Mouse (Mus musculus) liver, embryonic 15.5 days (tissue): ENCODE measurements around the gene Amph. TPM values are rescaled to one million over a fixed set of nuclear protein-coding genes. Genes with fewer than 3 reads are reported as not detected.
A peak's percentile ranks its signal among the peaks of the same experiment; 100 is the strongest.
"Not testable (repeated sequence)": the region's sequence is repeated elsewhere in the genome, so short reads cannot be mapped to it uniquely, and the experiment has no call there.

ENCODE experiments used
- ATAC-seq: fragments of 200-750 bp; cut with Nextera tagmentation; 2 replicates; pipeline ENCODE4 v1.8.0; 2017; ENCODE audit warnings: moderate number of reproducible peaks, mild to moderate bottlenecking, moderate library complexity; ENCODE audit not compliant: insufficient read depth
- H3K27ac ChIP-seq: fragments of 300-500 bp; sonication (generic); replicated peaks from 2 replicates; pipeline ENCODE4 v1.5.1; 2015; ENCODE audit warnings: mild to moderate bottlenecking, inconsistent platforms
- H3K27me3 ChIP-seq: fragments of 300-500 bp; sonication (generic); 2 replicates; pipeline ENCODE4 v1.6.1; 2015; ENCODE audit warnings: mild to moderate bottlenecking, inconsistent platforms
- H3K36me3 ChIP-seq: fragments of 300-500 bp; sonication (generic); replicated peaks from 2 replicates; pipeline ENCODE4 v1.6.1; 2015; ENCODE audit warnings: moderate library complexity, mild to moderate bottlenecking, inconsistent platforms
- H3K4me1 ChIP-seq: fragments of 300-500 bp; sonication (generic); replicated peaks from 2 replicates; pipeline ENCODE4 v1.6.1; 2015; ENCODE audit warnings: inconsistent platforms
- H3K4me2 ChIP-seq: fragments of 300-500 bp; sonication (generic); 2 replicates; pipeline ENCODE4 v1.6.1; 2015; ENCODE audit warnings: moderate library complexity, mild to moderate bottlenecking, inconsistent platforms
- H3K4me3 ChIP-seq: fragments of 300-500 bp; sonication (generic); replicated peaks from 2 replicates; pipeline ENCODE4 v1.5.1; 2015; ENCODE audit warnings: mild to moderate bottlenecking, inconsistent platforms
- H3K9ac ChIP-seq: fragments of 300-500 bp; sonication (generic); 2 replicates; pipeline ENCODE4 v1.6.1; 2015; ENCODE audit warnings: moderate library complexity, mild to moderate bottlenecking, inconsistent platforms
- H3K9me3 ChIP-seq: fragments of 300-500 bp; sonication (generic); replicated peaks from 2 replicates; pipeline ENCODE4 v1.6.1; 2016; ENCODE audit warnings: inconsistent platforms
- WGBS: fragments of 180-500 bp; shearing (Covaris S2); methylation state at CpG from one replicate; pipeline ENCODE4 v1.1.7; 2015; ENCODE audit warnings: mixed read lengths; ENCODE audit not compliant: insufficient replicate concordance; 5-methylcytosine and 5-hydroxymethylcytosine counted together
- polyA plus RNA-seq: library from polyadenylated mRNA; unstranded; fragments of >200 nt; fragmentation: Nextera tagmentation; extraction: Ambion mirVana; gene quantifications from 2 replicates; pipeline ENCODE4 v1.2.1, GENCODE M21; 2015

The Amph gene
- polyA plus RNA-seq, 1 experiment from 2014 or later, result 0.12 TPM

DNA sequence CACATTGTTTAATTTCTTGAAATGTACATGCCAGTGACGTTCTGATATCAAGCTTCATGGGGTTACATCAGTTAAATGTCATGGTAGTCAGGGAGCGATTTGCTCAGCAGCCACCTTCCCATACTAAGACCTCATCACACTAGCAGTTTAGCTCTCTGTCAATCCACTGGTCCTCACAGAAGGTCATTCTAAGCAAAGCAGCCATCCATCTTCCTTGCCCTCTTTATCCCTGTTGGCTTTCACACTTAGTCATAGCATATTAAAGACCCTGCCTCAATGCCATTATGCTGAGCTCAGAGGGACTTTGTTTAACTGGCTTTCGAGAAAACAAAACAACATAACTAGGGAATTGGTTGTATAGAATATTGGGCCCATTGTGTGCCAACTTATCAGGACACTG lies 161.3 kb downstream of the Amph start:
- Histone ChIP-seq H3K4me3 (no peak overlapping the region), H3K27ac (no peak overlapping the region), H3K9me3 (no peaks in the 10 kb centered on the region), H3K9ac (no peak overlapping the region), H3K27me3 (no peaks in the 10 kb centered on the region), H3K4me1 (peaks cover 19% of the 10 kb centered on the region), H3K36me3 (no peaks in the 10 kb centered on the region), H3K4me2 (no peak overlapping the region)
- 45% methylated on average over 3 of the region's 3 CpGs for WGBS
- ATAC-seq, result no peak

GRCm38 (mm10) chr13:19113034-19113922 lies 165.3 kb downstream of the Amph start:
- no peaks in the 10 kb centered on the region for H3K9me3 ChIP-seq
- peak overlapping the region; percentile 70 for H3K27ac ChIP-seq
- no peaks in the 10 kb centered on the region for H3K36me3 ChIP-seq
- peak overlapping the region; percentile 3; the same call in 1 of the 2 replicates for H3K4me2 ChIP-seq
- no peaks in the 10 kb centered on the region for H3K27me3 ChIP-seq
- ATAC-seq, result peak; percentile 90
- H3K4me3 ChIP-seq, result no peak overlapping the region
- peaks cover 22% of the 10 kb centered on the region for H3K4me1 ChIP-seq
- 59% methylated on average over 14 of the region's 14 CpGs for WGBS
- no peak overlapping the region for H3K9ac ChIP-seq

- not testable (repeated sequence) for ATAC-seq, H3K4me3 ChIP-seq, H3K27me3 ChIP-seq, H3K4me2 ChIP-seq, H3K36me3 ChIP-seq, H3K9ac ChIP-seq, H3K27ac ChIP-seq, H3K9me3 ChIP-seq
- WGBS, result 87% methylated on average over 8 of the region's 9 CpGs
- H3K4me1 ChIP-seq, result peaks cover 22% of the 10 kb centered on the region
Measured at GRCm38 (mm10) chr13:19114761-19115160, 166.8 kb downstream of the Amph start.

GRCm38 (mm10) chr13:19126912-19127552 lies 179.0 kb downstream of the Amph start:
- Histone ChIP-seq H3K4me1 (peaks cover 30% of the 10 kb centered on the region), H3K4me2 (peak overlapping the region; percentile 66), H3K27me3 (no peaks in the 10 kb centered on the region), H3K4me3 (peak overlapping the region; percentile 10; the same call in 1 of the 2 replicates), H3K9ac (peak overlapping the region; percentile 42), H3K36me3 (no peaks in the 10 kb centered on the region), H3K27ac (peak overlapping the region; percentile 93), H3K9me3 (no peaks in the 10 kb centered on the region)
- ATAC-seq, result peak; percentile 99
- WGBS, result 11% methylated on average over 5 of the region's 5 CpGs

DNA sequence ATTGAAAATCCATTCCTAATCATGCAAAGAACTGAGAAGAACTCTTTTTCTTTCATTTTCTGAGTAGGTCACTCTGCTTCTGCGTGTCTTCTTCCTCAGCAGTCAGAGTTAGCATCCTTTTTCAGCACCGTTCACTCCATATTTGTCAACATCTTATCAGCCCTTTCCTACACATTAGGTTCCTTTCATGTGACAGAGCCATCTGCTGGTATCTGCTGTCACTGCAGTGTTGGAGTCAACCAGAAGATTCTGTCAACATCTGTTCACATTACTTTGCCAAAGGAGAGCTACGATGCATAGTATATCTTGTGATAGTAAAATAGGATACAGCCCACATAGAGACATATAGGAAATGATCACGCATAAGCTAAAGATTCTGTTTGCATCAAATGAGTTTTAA lies 185.8 kb downstream of the Amph start:
- WGBS, result 20% methylated on average over 4 of the region's 4 CpGs
- Histone ChIP-seq H3K9ac (no peak overlapping the region), H3K4me2 (no peak overlapping the region), H3K36me3 (no peaks in the 10 kb centered on the region), H3K27ac (no peak overlapping the region), H3K27me3 (no peaks in the 10 kb centered on the region), H3K4me3 (no peak overlapping the region), H3K9me3 (no peaks in the 10 kb centered on the region), H3K4me1 (peaks cover 8% of the 10 kb centered on the region)
- ATAC-seq, result peak; percentile 65

DNA sequence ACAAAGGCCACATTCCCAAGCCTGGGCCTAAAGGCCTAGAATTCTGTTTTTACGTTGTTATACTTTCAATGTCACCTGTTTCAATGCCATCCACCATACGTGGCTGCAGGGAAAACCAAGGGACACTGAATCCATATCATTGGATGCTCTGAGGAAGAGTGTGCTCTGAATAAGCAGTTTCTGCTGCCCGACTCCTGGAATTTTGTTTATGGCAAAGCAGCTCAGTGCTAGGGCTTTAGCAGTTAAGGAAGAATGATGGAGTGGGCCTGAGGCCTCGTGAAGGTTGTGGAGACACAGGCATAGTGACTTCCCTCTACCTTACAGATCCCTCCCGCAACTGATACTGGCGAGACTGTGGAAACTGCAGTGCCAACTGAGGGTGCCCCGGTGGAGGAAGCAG lies 189.2 kb downstream of the Amph start:
- H3K4me3 ChIP-seq, result no peak overlapping the region
- no peak overlapping the region for H3K27ac ChIP-seq
- no peak overlapping the region for H3K4me2 ChIP-seq
- H3K36me3 ChIP-seq, result no peaks in the 10 kb centered on the region
- H3K27me3 ChIP-seq, result no peaks in the 10 kb centered on the region
- 60% methylated on average over 7 of the region's 7 CpGs for WGBS
- H3K9ac ChIP-seq, result no peak overlapping the region
- peaks cover 25% of the 10 kb centered on the region for H3K4me1 ChIP-seq
- H3K9me3 ChIP-seq, result no peaks in the 10 kb centered on the region
- ATAC-seq, result no peak

DNA sequence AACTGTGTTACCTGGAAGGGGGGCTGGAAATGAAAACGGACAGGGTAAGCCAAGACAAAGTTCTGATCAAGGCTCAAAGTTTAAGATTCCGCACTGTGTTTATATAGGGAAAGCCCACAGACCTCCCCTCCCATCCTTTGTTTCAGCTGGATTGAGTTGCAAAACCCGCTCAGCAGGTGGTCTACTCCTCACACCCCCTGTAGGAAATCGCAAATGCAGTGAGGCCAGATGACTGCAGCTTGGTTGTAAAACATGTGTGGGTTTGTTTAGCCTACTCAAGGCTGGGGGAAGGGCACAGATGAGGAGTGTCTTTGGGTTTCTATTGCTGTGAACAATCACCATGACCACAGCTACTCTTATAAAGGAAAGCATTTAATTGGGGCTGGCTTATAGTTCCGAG lies 189.9 kb downstream of the Amph start:
- no peak overlapping the region for H3K27ac ChIP-seq

GRCm38 (mm10) chr13:19138550-19138949 lies 190.5 kb downstream of the Amph start:
- no peaks in the 10 kb centered on the region for H3K36me3 ChIP-seq
- ATAC-seq, result no peak
- WGBS, result 74% methylated on average over 2 of the region's 2 CpGs

More for the DNA sequence above, 189.9 kb downstream of the Amph start:
- no peak overlapping the region for H3K9ac ChIP-seq
- no peak for ATAC-seq
- no peak overlapping the region for H3K4me3 ChIP-seq
- H3K27me3 ChIP-seq, result no peaks in the 10 kb centered on the region
- H3K36me3 ChIP-seq, result no peaks in the 10 kb centered on the region
- H3K4me2 ChIP-seq, result no peak overlapping the region
- WGBS, result 62% methylated on average over 5 of the region's 5 CpGs
- no peaks in the 10 kb centered on the region for H3K9me3 ChIP-seq
- H3K4me1 ChIP-seq, result peaks cover 25% of the 10 kb centered on the region

DNA sequence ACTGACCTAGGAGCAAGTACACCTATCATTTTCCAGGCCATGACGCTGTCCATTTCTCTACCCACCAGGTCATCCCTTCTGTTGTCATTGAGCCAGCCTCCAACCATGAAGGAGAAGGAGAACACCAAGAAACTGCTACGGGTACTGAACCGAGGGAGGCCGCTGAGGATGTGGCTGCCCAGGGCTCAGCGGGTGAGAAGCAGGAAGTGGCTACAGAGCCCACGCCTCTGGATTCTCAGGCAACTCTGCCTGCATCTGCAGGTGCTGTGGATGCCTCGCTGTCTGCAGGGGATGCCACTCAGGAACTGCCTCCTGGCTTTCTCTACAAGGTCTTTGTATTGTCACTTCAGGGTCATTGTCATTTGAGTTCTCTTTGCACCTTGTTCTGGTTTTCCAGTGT lies 191.1 kb downstream of the Amph start:
- Histone ChIP-seq H3K36me3 (no peaks in the 10 kb centered on the region), H3K4me1 (peaks cover 20% of the 10 kb centered on the region), H3K4me3 (no peak overlapping the region), H3K27me3 (no peaks in the 10 kb centered on the region), H3K4me2 (no peak overlapping the region), H3K9ac (no peak overlapping the region), H3K9me3 (no peaks in the 10 kb centered on the region), H3K27ac (no peak overlapping the region)
- WGBS, result 55% methylated on average over 7 of the region's 7 CpGs
- ATAC-seq, result no peak; the same call in 1 of the 2 replicates

More at GRCm38 (mm10) chr13:19138550-19138949, 190.5 kb downstream of the Amph start:
- H3K9me3 ChIP-seq, result no peaks in the 10 kb centered on the region
- H3K4me2 ChIP-seq, result no peak overlapping the region
- H3K4me3 ChIP-seq, result no peak overlapping the region
- H3K9ac ChIP-seq, result no peak overlapping the region
- peaks cover 25% of the 10 kb centered on the region for H3K4me1 ChIP-seq
- H3K27ac ChIP-seq, result no peak overlapping the region
- no peaks in the 10 kb centered on the region for H3K27me3 ChIP-seq

- H3K9ac ChIP-seq, result no peak overlapping the region
- 0 out of 2 replicates have a peak overlapping the region, but pooled peaks have one; percentile 2 for H3K27ac ChIP-seq
- WGBS, result 12% methylated on average over 1 of the region's 1 CpGs
- H3K27me3 ChIP-seq, result no peaks in the 10 kb centered on the region
- ATAC-seq, result peak; percentile 62
- no peaks in the 10 kb centered on the region for H3K9me3 ChIP-seq
- H3K4me2 ChIP-seq, result no peak overlapping the region
- H3K36me3 ChIP-seq, result no peaks in the 10 kb centered on the region
- H3K4me1 ChIP-seq, result peaks cover 19% of the 10 kb centered on the region
- H3K4me3 ChIP-seq, result no peak overlapping the region
Measured at GRCm38 (mm10) chr13:19139771-19140170, 191.8 kb downstream of the Amph start.

- Histone ChIP-seq H3K9me3 (no peaks in the 10 kb centered on the region), H3K9ac (no peak overlapping the region), H3K27me3 (no peaks in the 10 kb centered on the region), H3K4me3 (no peak overlapping the region), H3K4me2 (no peak overlapping the region), H3K27ac (no peak overlapping the region), H3K36me3 (no peaks in the 10 kb centered on the region), H3K4me1 (peaks cover 27% of the 10 kb centered on the region)
- WGBS, result 63% methylated on average over 3 of the region's 3 CpGs
- no peak for ATAC-seq
Measured at GRCm38 (mm10) chr13:19143766-19144165, 195.8 kb downstream of the Amph start.
